Mouse (Mus musculus) ES-E14 (cell line): ENCODE data around the gene Mpv17l2. TPM values are rescaled to one million over a fixed set of nuclear protein-coding genes. Genes with fewer than 3 reads are reported as not detected.
A peak's percentile ranks its signal among the peaks of the same experiment; 100 is the strongest.

ENCODE experiments used
- DNase-seq: peaks from one replicate; pipeline ENCODE4 v3.0.0-alpha.2; 2013; ENCODE audit warnings: low read depth, low spot score
- H3K27ac ChIP-seq: 2 replicates; pipeline ENCODE4 v1.5.1; 2012; ENCODE audit warnings: low read depth, mild to moderate bottlenecking, low read length, moderate library complexity, mixed read lengths; ENCODE audit not compliant: poor library complexity, insufficient read depth, severe bottlenecking
- H3K36me3 ChIP-seq: 2 replicates; pipeline ENCODE4 v1.6.1; 2012; ENCODE audit warnings: mild to moderate bottlenecking, low read length, moderate library complexity, mixed read lengths; ENCODE audit not compliant: control insufficient read depth, poor library complexity, insufficient read depth, severe bottlenecking
- H3K4me1 ChIP-seq, 2 experiments: fragments of 150-350 bp in 1 of 2; sonication (generic) in 1 of 2; 2 replicates each; pipeline ENCODE4 v1.6.1; 2012; ENCODE audit warnings: low read length in 2 of 2, mild to moderate bottlenecking in 1 of 2, mixed read lengths in 1 of 2; ENCODE audit not compliant: control insufficient read depth in 2 of 2, insufficient read depth in 2 of 2, poor library complexity in 1 of 2
- H3K4me3 ChIP-seq, 2 experiments: fragments of 150-350 bp in 1 of 2; sonication (generic) in 1 of 2; 2 replicates each; pipeline ENCODE4 v1.5.1; 2012; ENCODE audit warnings: low read length in 2 of 2, low read depth in 1 of 2, mild to moderate bottlenecking in 1 of 2, mixed read lengths in 1 of 2; ENCODE audit not compliant: insufficient read depth in 1 of 2, poor library complexity in 1 of 2, severe bottlenecking in 1 of 2
- H3K9ac ChIP-seq: 2 replicates; pipeline ENCODE4 v1.6.1; 2012; ENCODE audit warnings: low read depth, mild to moderate bottlenecking, low read length, mixed read lengths; ENCODE audit not compliant: poor library complexity, insufficient read depth, severe bottlenecking
- H3K9me3 ChIP-seq: fragments of 150-350 bp; sonication (generic); 2 replicates; pipeline ENCODE4 v1.6.1; 2012; ENCODE audit warnings: low read depth, mild to moderate bottlenecking, low read length; ENCODE audit not compliant: control insufficient read depth, insufficient read depth
- CHD2 ChIP-seq: IDR thresholded peaks from 2 replicates; pipeline ENCODE4 v1.6.1; 2014; ENCODE audit warnings: mild to moderate bottlenecking, low read depth, low read length, inconsistent platforms
- HCFC1 ChIP-seq: IDR thresholded peaks from 2 replicates; pipeline ENCODE4 v1.6.1; 2012; ENCODE audit warnings: low read length, inconsistent platforms, borderline replicate concordance; ENCODE audit not compliant: insufficient read depth
- MAFK ChIP-seq: IDR thresholded peaks from 2 replicates; pipeline ENCODE4 v1.6.1; 2014; ENCODE audit warnings: mild to moderate bottlenecking, low read depth, low read length, inconsistent platforms; ENCODE audit not compliant: insufficient read depth
- ZC3H11A ChIP-seq: IDR thresholded peaks from 2 replicates; pipeline ENCODE4 v1.6.1; 2012; ENCODE audit warnings: low read depth, mild to moderate bottlenecking, inconsistent platforms, low read length, borderline replicate concordance
- ZNF384 ChIP-seq: IDR thresholded peaks from 2 replicates; pipeline ENCODE4 v1.6.1; 2012; ENCODE audit warnings: low read depth, low read length, inconsistent platforms
- in situ Hi-C, 2 experiments: fragments of 600-800 bp; cut with MboI; formaldehyde crosslinking; loops; one replicate each; pipeline ENCODE4 v1.15.1; 2025; ENCODE audit warnings: low sequenced_read_pairs in 2 of 2, inconsistent platforms in 1 of 2; ENCODE audit not compliant: unreplicated experiment in 2 of 2
- total RNA-seq: library from RNA; depleted of rRNA; stranded (reverse); fragments of 300-350 nt; gene quantifications from 2 replicates; pipeline ENCODE4 v1.2.3, GENCODE M21; 2012

Gene Mpv17l2
- total RNA-seq, 1 experiment = 49.9 TPM

DNA sequence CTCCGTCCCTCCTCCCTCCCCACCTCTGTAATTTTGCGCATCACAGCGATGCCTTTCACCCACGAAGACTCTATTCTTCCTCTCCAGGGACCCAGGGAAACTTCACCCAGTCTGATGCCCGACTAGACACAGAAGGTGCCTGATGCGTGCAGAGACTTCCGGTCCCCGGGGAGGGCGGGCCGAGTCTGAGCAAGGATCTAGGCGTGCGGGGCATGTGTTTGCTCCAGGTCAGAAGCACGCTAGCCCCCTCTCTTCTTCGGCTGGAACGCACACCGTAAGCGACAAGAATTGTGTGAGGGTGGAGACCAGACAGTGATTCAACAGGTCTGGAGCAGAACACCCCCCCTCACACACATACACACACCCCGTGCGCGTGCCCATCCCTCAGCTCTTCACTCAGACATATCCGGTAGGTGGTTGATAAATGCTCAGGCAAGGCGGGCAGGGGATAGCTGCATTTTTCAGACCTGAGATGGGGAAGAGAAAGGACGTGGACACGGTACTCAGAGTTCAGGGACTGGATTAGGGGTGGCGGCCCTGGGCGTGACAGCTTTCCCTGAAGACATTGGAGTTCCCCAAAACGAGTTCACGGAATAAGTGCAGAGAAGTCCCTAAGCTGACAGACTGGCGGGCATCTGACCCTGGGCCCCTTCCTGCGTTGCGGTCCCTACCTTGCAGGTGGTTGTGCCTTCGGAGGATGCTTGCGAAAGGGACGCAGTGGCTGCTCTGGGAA, 5.3 kb upstream of the Mpv17l2 start:
- no peak for TF ChIP-seq HCFC1
- no peak for TF ChIP-seq CHD2
- TF ChIP-seq ZC3H11A = no peak
- TF ChIP-seq ZNF384 = no peak
- TF ChIP-seq MAFK = no peak
- no peak for DNase-seq
- in situ Hi-C loops = no loop called here
- H3K36me3 ChIP-seq = peaks cover 29% of the 10 kb centered on the region; the same call in 1 of the 2 replicates
- H3K9ac ChIP-seq = peak overlapping the region; percentile 79
- peaks cover 14 to 37% of the 10 kb centered on the region in 2 experiments for H3K4me1 ChIP-seq
- H3K9me3 ChIP-seq = no peaks in the 10 kb centered on the region
- H3K4me3 ChIP-seq = peak overlapping the region; percentile 77 to 80
- no peak overlapping the region for H3K27ac ChIP-seq

GRCm38 (mm10) chr8:70765329-70765728, 4.6 kb upstream of the Mpv17l2 start:
- DNase-seq = no peak
- no peak overlapping the region for H3K27ac ChIP-seq
- no peaks in the 10 kb centered on the region for H3K9me3 ChIP-seq
- H3K4me3 ChIP-seq = peak overlapping the region in 1 of 2 experiments; percentile 80; a peak in 3 of 4 replicates
- in situ Hi-C loops = no loop called here
- peaks cover 23% of the 10 kb centered on the region; the same call in 1 of the 2 replicates for H3K36me3 ChIP-seq
- no peak for TF ChIP-seq ZNF384
- no peak for TF ChIP-seq CHD2
- no peak for TF ChIP-seq MAFK
- TF ChIP-seq ZC3H11A = no peak
- no peak for TF ChIP-seq HCFC1
- H3K4me1 ChIP-seq = peaks cover 14 to 33% of the 10 kb centered on the region in 2 experiments
- no peak overlapping the region for H3K9ac ChIP-seq

DNA sequence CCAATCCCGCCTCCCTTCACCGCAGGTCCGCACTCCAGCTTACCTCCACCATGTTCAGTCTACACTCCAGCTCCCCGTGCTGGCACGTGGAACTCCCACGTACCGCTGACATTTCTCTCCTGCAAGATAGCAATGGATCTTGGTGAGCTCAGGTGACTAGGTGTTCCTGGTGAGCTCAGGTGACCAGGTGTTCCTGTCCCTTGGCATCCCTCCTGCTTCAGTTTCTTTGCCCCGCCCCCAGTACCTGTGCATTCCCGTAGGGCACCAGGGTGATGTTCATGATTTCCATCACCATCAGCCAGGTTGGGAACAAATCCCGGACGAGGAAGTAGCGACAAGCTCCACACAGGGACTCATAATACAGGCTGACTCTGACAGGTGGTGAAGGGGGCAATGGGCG, 3.9 kb upstream of the Mpv17l2 start:
- Histone ChIP-seq H3K4me1 (peaks cover 16 to 32% of the 10 kb centered on the region in 2 experiments), H3K9me3 (no peaks in the 10 kb centered on the region), H3K4me3 (no peak overlapping the region), H3K9ac (no peak overlapping the region), H3K36me3 (peaks cover 23% of the 10 kb centered on the region; the same call in 1 of the 2 replicates), H3K27ac (no peak overlapping the region)
- in situ Hi-C loops = no loop called here
- TF ChIP-seq MAFK (no peak), ZNF384 (no peak), HCFC1 (no peak), CHD2 (no peak), ZC3H11A (no peak)
- DNase-seq = no peak

- TF ChIP-seq HCFC1 (no peak), MAFK (no peak), ZNF384 (no peak), CHD2 (no peak), ZC3H11A (no peak)
- in situ Hi-C loops = no loop called here
- Histone ChIP-seq H3K27ac (no peak overlapping the region), H3K4me3 (no peak overlapping the region), H3K4me1 (peaks cover 16 to 32% of the 10 kb centered on the region in 2 experiments), H3K36me3 (peaks cover 23% of the 10 kb centered on the region; the same call in 1 of the 2 replicates), H3K9me3 (no peaks in the 10 kb centered on the region), H3K9ac (no peak overlapping the region)
- DNase-seq = no peak
These were observed 3.3 kb upstream of the Mpv17l2 start for GRCm38 (mm10) chr8:70764026-70764425.
